Mouse (Mus musculus) embryonic fibroblast, embryonic 13.5 days (primary cell): ENCODE measurements around the gene Pgc. TPM values are rescaled to one million over a fixed set of nuclear protein-coding genes. Genes with fewer than 3 reads are reported as not detected.

ENCODE experiments used
- H3K27ac ChIP-seq: 2 replicates; pipeline ENCODE4 v1.5.1; 2012; ENCODE audit warnings: low read length, control low read depth, inconsistent platforms; ENCODE audit not compliant: insufficient read depth
- H3K4me1 ChIP-seq: 2 replicates; pipeline ENCODE4 v1.6.1; 2011; ENCODE audit warnings: low read length; ENCODE audit not compliant: control insufficient read depth, insufficient read depth
- H3K4me3 ChIP-seq: 2 replicates; pipeline ENCODE4 v1.5.1; 2011; ENCODE audit warnings: mild to moderate bottlenecking, control low read depth, low read length; ENCODE audit not compliant: insufficient read depth
- CTCF ChIP-seq: IDR thresholded peaks from 2 replicates; pipeline ENCODE4 v1.5.1; 2011; ENCODE audit warnings: mild to moderate bottlenecking, control low read depth, low read length, moderate library complexity, borderline replicate concordance; ENCODE audit not compliant: insufficient read depth
- POLR2A ChIP-seq: IDR thresholded peaks from 2 replicates; pipeline ENCODE4 v1.6.1; 2011; ENCODE audit warnings: low read depth, mild to moderate bottlenecking, control low read depth, low read length, moderate library complexity
- polyA plus RNA-seq: library from polyadenylated mRNA; stranded (reverse); fragments of >200 nt; gene quantifications from 2 replicates; pipeline ENCODE4 v1.2.4, GENCODE M21; 2011; ENCODE audit warnings: low read depth; ENCODE audit not compliant: missing spikeins, insufficient read length

Gene Pgc
- polyA plus RNA-seq, 1 experiment, result not detected

DNA sequence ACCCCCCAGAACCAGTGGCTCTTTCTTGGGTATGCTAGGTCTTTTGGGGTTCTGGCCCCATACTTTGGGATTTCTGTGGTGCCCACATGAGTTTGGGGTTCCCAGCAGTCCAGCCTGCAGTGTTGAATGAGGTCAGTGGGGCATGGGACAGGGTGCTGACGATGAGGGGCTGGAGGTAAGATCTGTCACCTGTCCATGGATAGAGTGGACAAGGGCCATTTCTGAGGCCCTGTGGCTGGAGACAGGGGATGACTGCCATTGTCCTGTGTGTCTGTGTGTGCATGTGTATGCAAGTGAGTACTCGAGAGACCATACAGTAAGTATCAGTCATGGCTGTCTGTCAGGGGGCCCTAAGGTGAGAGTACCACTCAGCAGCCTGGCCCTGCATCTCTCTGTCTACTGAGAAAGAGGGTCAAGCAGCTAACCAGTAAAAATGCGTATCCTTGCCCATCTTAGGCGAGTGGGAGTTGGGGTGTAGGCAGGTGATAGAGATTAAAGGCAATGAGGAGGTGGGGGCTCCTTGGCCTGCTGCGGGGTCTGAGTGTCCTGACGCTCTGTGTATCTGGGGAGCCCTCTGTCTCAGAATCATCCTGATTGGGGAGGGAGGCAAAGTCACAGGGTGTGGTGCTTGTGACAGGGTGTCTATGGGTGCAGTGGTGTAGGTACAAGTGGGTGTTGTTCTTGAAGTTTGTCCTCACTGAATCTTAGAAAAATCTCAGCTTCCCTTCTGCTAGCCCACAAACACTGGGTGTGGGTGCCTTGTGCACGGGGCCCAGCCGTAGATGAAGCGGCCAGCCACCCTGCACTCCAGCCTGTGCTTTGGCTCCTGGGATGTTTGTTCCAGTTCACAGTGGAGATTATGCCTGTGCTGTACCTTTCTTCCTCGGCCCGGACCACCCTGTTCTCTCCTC is 43.0 kb downstream of the Pgc start:
- Histone ChIP-seq H3K4me1 (no peaks in the 10 kb centered on the region), H3K4me3 (no peak overlapping the region), H3K27ac (no peak overlapping the region)
- TF ChIP-seq CTCF (no peak), POLR2A (no peak)

DNA sequence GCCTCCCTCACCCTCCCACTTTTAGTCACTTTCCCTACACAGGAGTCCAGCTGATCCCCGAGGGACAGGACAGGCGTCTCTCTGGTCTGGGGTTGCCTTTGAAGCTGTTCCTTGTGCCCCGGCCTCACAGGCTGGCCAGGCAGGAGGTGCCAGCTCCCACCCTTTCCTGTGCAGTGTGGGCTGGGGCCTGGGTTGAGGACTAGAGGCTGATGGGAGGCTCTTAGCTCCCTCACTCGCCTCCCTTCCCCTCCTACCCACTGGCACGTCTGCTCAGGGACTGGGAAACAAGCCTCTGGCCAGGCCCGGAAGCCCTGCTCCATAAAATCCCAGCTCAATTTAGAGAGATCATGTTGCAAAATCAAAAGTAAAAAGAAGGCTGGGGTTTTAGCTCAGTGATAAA is 47.0 kb downstream of the Pgc start:
- no peak for TF ChIP-seq CTCF
- no peak for TF ChIP-seq POLR2A
- Histone ChIP-seq H3K27ac (no peak overlapping the region), H3K4me3 (no peak overlapping the region), H3K4me1 (no peaks in the 10 kb centered on the region; the same call in 1 of the 2 replicates)

DNA sequence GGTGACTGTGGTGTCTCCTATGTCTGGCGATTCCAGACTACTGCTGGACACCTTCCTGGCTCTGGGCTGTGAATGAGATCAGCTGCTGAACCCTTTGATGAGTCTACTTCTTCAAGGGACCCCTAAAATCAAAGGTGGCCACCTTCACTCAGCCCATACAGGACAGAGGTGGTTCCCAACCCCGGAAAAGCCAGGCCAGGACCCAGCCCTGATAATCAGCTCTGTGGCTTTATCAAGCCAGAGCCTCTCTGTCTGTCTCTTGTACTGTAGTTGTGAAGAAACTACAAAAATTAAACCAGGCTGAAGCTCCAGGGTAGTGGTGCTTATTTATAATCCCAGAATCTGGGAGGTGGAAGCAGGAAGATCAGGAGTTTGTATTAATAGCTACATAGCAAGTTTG is 50.5 kb downstream of the Pgc start:
- Histone ChIP-seq H3K4me1 (no peaks in the 10 kb centered on the region; the same call in 1 of the 2 replicates), H3K4me3 (no peak overlapping the region), H3K27ac (no peak overlapping the region)
- TF ChIP-seq CTCF (no peak), POLR2A (no peak)

DNA sequence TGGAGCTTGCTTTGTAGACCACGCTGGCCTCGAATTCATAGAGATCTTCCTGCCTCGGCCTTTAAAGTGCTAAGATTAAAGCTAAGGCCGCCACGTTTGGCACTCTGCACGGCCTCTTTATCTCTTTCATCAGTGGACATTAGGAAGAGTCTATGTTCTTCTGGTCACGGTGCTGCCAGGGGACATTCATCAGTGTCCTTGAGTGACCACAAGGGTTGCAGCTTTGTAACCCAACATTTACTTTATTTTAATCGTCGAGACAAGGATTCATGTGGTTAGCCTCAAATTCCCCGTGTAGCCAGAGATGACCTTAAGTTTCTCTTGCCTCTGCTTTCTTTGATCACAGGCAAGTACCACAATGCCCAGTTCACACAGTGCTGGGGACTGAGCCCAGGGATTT is 53.8 kb downstream of the Pgc start:
- no peak for TF ChIP-seq POLR2A
- TF ChIP-seq CTCF, result no peak
- Histone ChIP-seq H3K4me1 (no peaks in the 10 kb centered on the region; the same call in 1 of the 2 replicates), H3K27ac (no peak overlapping the region), H3K4me3 (no peak overlapping the region)

DNA sequence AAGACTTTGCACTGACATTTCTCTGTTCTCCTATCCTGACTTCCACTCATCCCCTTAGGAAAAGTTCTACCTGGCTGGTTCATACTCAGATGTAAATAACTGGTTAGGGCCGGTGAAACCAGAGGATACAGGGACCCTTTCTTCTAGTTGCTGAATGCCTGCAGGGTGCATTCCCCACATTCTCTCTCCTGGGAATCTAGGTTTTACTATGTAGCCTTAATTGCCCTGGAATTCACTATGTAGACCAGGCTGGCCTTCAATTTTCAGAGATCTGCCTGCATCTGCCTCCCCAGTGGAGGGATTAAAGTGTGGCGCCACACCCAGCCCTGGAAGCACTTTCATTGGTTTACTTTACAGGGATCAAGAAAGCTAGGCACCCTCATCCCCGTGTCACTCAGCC is 55.8 kb downstream of the Pgc start:
- Histone ChIP-seq H3K27ac (no peak overlapping the region), H3K4me1 (no peaks in the 10 kb centered on the region; the same call in 1 of the 2 replicates), H3K4me3 (no peak overlapping the region)
- TF ChIP-seq POLR2A, result no peak
- no peak for TF ChIP-seq CTCF

DNA sequence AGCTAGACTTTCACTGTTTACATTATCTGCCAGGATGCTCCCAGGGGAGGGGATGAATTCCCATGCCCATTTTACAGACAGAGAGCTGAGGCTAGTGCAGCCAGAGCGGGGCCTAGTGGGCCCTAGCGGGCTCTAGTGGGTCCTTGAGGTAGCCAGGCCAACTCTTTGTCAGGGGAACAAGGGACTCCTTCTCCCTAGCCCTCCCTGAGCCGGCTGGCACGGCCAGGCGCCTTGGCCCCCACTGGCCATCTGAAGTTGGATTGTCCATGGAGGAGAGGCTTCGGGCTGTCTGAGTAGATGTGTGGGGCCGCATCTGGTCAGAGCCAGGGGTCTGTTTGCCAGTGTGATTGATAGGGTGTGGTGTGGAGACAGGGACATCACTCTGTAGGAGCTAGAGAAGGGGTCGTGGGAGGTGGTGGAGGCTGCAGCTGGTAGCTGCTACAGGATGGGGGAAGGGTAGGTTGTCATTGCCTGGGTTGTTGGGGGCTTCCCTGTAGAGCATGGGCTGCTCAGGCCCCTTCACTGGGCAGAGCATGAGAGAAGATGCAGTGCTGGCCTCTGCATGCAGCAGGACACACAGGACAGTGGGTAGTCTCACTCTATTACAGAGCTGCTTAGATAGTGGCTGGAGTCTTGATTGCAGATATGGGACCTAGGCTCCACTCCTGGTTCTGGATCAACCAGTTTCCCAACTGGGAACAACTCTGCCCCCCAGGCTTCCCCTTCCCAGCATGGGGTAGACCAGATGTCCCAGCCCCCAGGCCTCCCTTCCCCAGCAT is 57.0 kb downstream of the Pgc start:
- Histone ChIP-seq H3K4me1 (no peaks in the 10 kb centered on the region), H3K4me3 (no peak overlapping the region), H3K27ac (no peak overlapping the region)
- TF ChIP-seq POLR2A, result no peak
- no peak for TF ChIP-seq CTCF

Other genes starting within 250 kb of the Pgc start
- 10.5 and 16.0 TPM in 2 replicates for gene Taf8, start 224.6 kb upstream of the Pgc start, polyA plus RNA-seq
- gene Ccnd3, start 221.8 kb upstream of the Pgc start, polyA plus RNA-seq, result 159 and 169 TPM in 2 replicates
- 11.6 and 17.0 TPM in 2 replicates for gene Bysl, start 115.3 kb upstream of the Pgc start, polyA plus RNA-seq
- 27.2 and 28.9 TPM in 2 replicates for gene Med20, start 115.3 kb upstream of the Pgc start, polyA plus RNA-seq
- gene Gm20517, start 115.3 kb upstream of the Pgc start, polyA plus RNA-seq, result 2.5 and 2.8 TPM in 2 replicates
- 7.2 and 8.8 TPM in 2 replicates for gene Usp49, start 96.2 kb upstream of the Pgc start, polyA plus RNA-seq
- gene Tomm6, start 38.5 kb upstream of the Pgc start, polyA plus RNA-seq, result 150 and 175 TPM in 2 replicates
- gene Frs3, start 37.8 kb upstream of the Pgc start, polyA plus RNA-seq, result 2.5 and 2.7 TPM in 2 replicates
- gene Gm21981, start 32.4 kb upstream of the Pgc start, polyA plus RNA-seq, result 3.0 and 3.4 TPM in 2 replicates
- not detected in 2 replicates for gene Prickle4, start 32.1 kb upstream of the Pgc start, polyA plus RNA-seq
- 4.7 and 6.5 TPM in 2 replicates for gene Tfeb, start 10.2 kb downstream of the Pgc start, polyA plus RNA-seq
- 8.8 and 13.7 TPM in 2 replicates for gene Mdfi, start 107.8 kb downstream of the Pgc start, polyA plus RNA-seq
- 27.2 and 29.5 TPM in 2 replicates for gene Foxp4, start 197.8 kb downstream of the Pgc start, polyA plus RNA-seq